In the genomic region with DNA sequence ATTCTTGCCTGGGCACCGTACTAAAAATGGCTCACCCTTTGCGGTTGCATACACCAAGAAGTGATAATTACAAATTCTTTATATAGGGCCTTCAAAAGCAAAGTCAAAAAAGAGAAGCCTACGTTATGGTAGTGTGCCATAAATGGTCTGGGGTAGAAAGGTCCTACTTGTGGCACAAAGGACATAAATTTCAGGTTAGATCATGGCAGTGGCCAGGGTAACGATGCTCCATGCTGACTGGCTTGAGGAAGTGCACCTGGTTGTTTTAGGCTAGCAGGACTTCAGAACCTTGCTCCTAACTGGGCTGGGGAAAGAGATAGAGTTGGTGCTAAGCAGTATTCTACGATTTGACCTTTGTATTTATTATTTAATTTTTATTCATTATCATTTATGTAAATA, we compare ENCODE assay signal across 8 mouse cellular contexts. TPM values are rescaled to one million over a fixed set of nuclear protein-coding genes. Genes with fewer than 3 reads are reported as not detected.
DNase-seq lines count a peak whose midpoint lies in the region; ATAC-seq and TF ChIP-seq lines count a peak whose summit lies in the region.

No protein-coding gene starts in this region.

- H3K36me3 ChIP-seq in heart, embryonic 10.5 days: peaks cover 12% of the 10 kb centered on the region
- peaks cover 58% of the 10 kb centered on the region for H3K36me3 ChIP-seq in G1E (replicated peaks)
- peaks cover 10% of the 10 kb centered on the region for H3K36me3 ChIP-seq in forebrain, postnatal 0 days (ENCODE audit: insufficient read depth)
- peaks cover 18% of the 10 kb centered on the region for H3K36me3 ChIP-seq in liver, postnatal 0 days (replicated peaks; ENCODE audit: insufficient read depth, low read length)

- H3K4me3 ChIP-seq in heart, embryonic 10.5 days: peak overlapping the region; percentile 88
- peak overlapping the region; percentile 95 for H3K4me3 ChIP-seq in G1E (ENCODE audit: low read depth, low read length)
- peak overlapping the region; percentile 62 for H3K4me3 ChIP-seq in forebrain, postnatal 0 days (ENCODE audit: low read depth, low read length)
- peak overlapping the region; percentile 80 for H3K4me3 ChIP-seq in liver, postnatal 0 days (ENCODE audit: low read depth, low read length)

- no peak for ATAC-seq in G1E (ENCODE audit: extremely low read depth, insufficient number of reproducible peaks, low FRiP score, poor library complexity, severe bottlenecking)
- ATAC-seq in forebrain, postnatal 0 days: peak; percentile 8
- peak; percentile 14 for ATAC-seq in liver, postnatal 0 days

- 33% methylated on average over 5 of the region's 5 CpGs for WGBS in heart, embryonic 10.5 days
- WGBS in forebrain, postnatal 0 days: 28% methylated on average over 5 of the region's 5 CpGs
- WGBS in liver, postnatal 0 days (ENCODE audit: insufficient replicate concordance): 23% methylated on average over 5 of the region's 5 CpGs

- no peak for TF ChIP-seq EP300 in liver, postnatal 0 days (IDR thresholded peaks at IDR 0.05; ENCODE audit: low read depth)

- H3K27ac ChIP-seq in heart, embryonic 10.5 days: peak overlapping the region; percentile 95
- H3K27ac ChIP-seq in forebrain, postnatal 0 days (ENCODE audit: low read depth, low read length): peak overlapping the region; percentile 60
- H3K27ac ChIP-seq in liver, postnatal 0 days (ENCODE audit: low read depth): peak overlapping the region; percentile 80; the same call in 1 of the 2 replicates

- H3K9ac ChIP-seq in forebrain, postnatal 0 days: peak overlapping the region; percentile 65
- H3K9ac ChIP-seq in liver, postnatal 0 days (replicated peaks): peak overlapping the region; percentile 81; the same call in 1 of the 2 replicates

- peaks cover 3% of the 10 kb centered on the region; the same call in 1 of the 2 replicates for H3K4me1 ChIP-seq in heart, embryonic 10.5 days
- H3K4me1 ChIP-seq in G1E (ENCODE audit: insufficient read depth, low read depth, low read length): peaks cover 19% of the 10 kb centered on the region
- H3K4me1 ChIP-seq in forebrain, postnatal 0 days (ENCODE audit: insufficient read depth): peaks cover 6% of the 10 kb centered on the region; the same call in 1 of the 2 replicates
- H3K4me1 ChIP-seq in liver, postnatal 0 days (ENCODE audit: insufficient read depth): peaks cover 12% of the 10 kb centered on the region

- no peak for DNase-seq in heart, embryonic 10.5 days (ENCODE audit: low spot score)
- DNase-seq in heart, adult 9 months (ENCODE audit: low spot score in 2 of 2): no peak
- DNase-seq in G1E (ENCODE audit: low spot score): no peak
- no peak for DNase-seq in forebrain, postnatal 0 days
- DNase-seq in liver, postnatal 0 days: no peak
- DNase-seq in left cerebral cortex, postnatal 4 days: no peak
- no peak for DNase-seq in cerebellum, postnatal 4 days (ENCODE audit: low spot score in 2 of 2)
- no peak for DNase-seq in left cerebral cortex, postnatal 10 days (ENCODE audit: extremely low spot score in 1 of 2, low spot score in 2 of 2)

- TF ChIP-seq CTCF in G1E (IDR thresholded peaks at IDR 0.05; ENCODE audit: low read depth, low read length): no peak
- no peak for TF ChIP-seq CTCF in forebrain, postnatal 0 days (IDR thresholded peaks at IDR 0.05; ENCODE audit: low read depth)
- TF ChIP-seq CTCF in liver, postnatal 0 days (IDR thresholded peaks at IDR 0.05; ENCODE audit: low read depth): no peak

- intact Hi-C loops in left cerebral cortex, postnatal 4 days (cut with DNase I): no loop called here
- intact Hi-C loops in left cerebral cortex, postnatal 10 days (cut with DNase I): no loop called here

- no peaks in the 10 kb centered on the region for H3K9me3 ChIP-seq in heart, embryonic 10.5 days
- H3K9me3 ChIP-seq in G1E (replicated peaks): no peaks in the 10 kb centered on the region
- no peaks in the 10 kb centered on the region for H3K9me3 ChIP-seq in forebrain, postnatal 0 days (ENCODE audit: low read length)
- H3K9me3 ChIP-seq in liver, postnatal 0 days (ENCODE audit: low read length): no peaks in the 10 kb centered on the region

- no peaks in the 10 kb centered on the region for H3K27me3 ChIP-seq in heart, embryonic 10.5 days (ENCODE audit: insufficient read depth, poor library complexity, severe bottlenecking)
- H3K27me3 ChIP-seq in G1E (ENCODE audit: insufficient read depth, low read length): no peaks in the 10 kb centered on the region
- H3K27me3 ChIP-seq in forebrain, postnatal 0 days (ENCODE audit: insufficient read depth, low read length): no peaks in the 10 kb centered on the region
- H3K27me3 ChIP-seq in liver, postnatal 0 days (ENCODE audit: insufficient read depth, low read length): no peaks in the 10 kb centered on the region

- peak overlapping the region; percentile 70 for H3K4me2 ChIP-seq in forebrain, postnatal 0 days (ENCODE audit: low read depth)
- H3K4me2 ChIP-seq in liver, postnatal 0 days (ENCODE audit: low read depth, low read length): peak overlapping the region; percentile 93

RNA-seq across cellular contexts. Expression of a gene that starts 0.4 kb away (rescaled TPM):
- 42.9 and 58.3 TPM in 2 replicates for polyA plus RNA-seq in heart, embryonic 10.5 days (2016; fragmentation: Nextera tagmentation; extraction: Ambion mirVana)
- total RNA-seq in G1E (2014; fragmentation: Nextera tagmentation) (33.2 and 41.0 TPM in 2 replicates), G1E (2017) (38.6 and 39.6 TPM in 2 replicates)
- polyA plus RNA-seq in G1E (2012): 1.9 and 6.1 TPM in 2 replicates
- total RNA-seq in forebrain, postnatal 0 days (2014; rRNA removed): 23.7 and 28.5 TPM in 2 replicates
- polyA plus RNA-seq in forebrain, postnatal 0 days (2015; fragmentation: Nextera tagmentation; extraction: Ambion mirVana): 38.8 and 41.4 TPM in 2 replicates
- polyA plus RNA-seq in liver, postnatal 0 days (2015; fragmentation: Nextera tagmentation; extraction: Ambion mirVana): 69.3 and 74.2 TPM in 2 replicates
- total RNA-seq in left cerebral cortex, postnatal 4 days (2021): 10 to 100 TPM; 22.9 to 26.6 TPM
- 10 to 100 TPM; 17.9 to 24.5 TPM for total RNA-seq in left cerebral cortex, postnatal 10 days (2021)

RNA-seq across cellular contexts. Expression of a gene that starts 46.0 kb away (rescaled TPM):
- 50.3 and 51.2 TPM in 2 replicates for polyA plus RNA-seq in heart, embryonic 10.5 days (2016; fragmentation: Nextera tagmentation; extraction: Ambion mirVana)
- total RNA-seq in G1E (2014; fragmentation: Nextera tagmentation) (147 and 167 TPM in 2 replicates), G1E (2017) (78.4 and 91.1 TPM in 2 replicates)
- 66.0 and 85.7 TPM in 2 replicates for polyA plus RNA-seq in G1E (2012)
- 129 and 138 TPM in 2 replicates for total RNA-seq in forebrain, postnatal 0 days (2014; rRNA removed)
- 59.3 and 65.7 TPM in 2 replicates for polyA plus RNA-seq in forebrain, postnatal 0 days (2015; fragmentation: Nextera tagmentation; extraction: Ambion mirVana)
- 27.6 and 29.9 TPM in 2 replicates for polyA plus RNA-seq in liver, postnatal 0 days (2015; fragmentation: Nextera tagmentation; extraction: Ambion mirVana)
- total RNA-seq in left cerebral cortex, postnatal 4 days (2021): 100 to 1,000 TPM; 112 to 113 TPM
- total RNA-seq in left cerebral cortex, postnatal 10 days (2021): 100 to 1,000 TPM; 123 TPM
